Mouse (Mus musculus) right cerebral cortex, postnatal 14 days (tissue): ENCODE results near the gene Vwf.

ENCODE experiments used
- DNase-seq: peaks from one replicate; pipeline ENCODE4 v3.0.0; 2022

Vwf gene

DNA sequence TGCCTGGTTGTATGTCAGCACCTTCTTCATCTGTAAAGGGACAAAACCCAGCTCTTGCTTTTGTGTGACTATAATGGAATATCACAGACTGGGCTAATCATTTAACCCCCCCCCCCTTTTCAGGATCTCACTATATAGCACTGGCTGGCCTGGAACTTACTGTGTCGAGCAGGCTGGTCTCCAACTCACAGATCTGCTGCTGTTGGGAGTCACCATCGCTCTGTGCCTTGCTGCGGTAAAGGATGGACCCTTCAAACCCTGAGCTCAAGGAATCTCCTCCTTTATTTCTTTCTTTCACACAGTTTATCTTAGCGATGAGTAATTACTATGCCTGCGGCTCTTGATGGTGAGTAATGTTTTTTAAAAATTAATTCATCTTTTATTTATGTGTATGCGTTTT lies at the start of gene Vwf:
TSS of gene Vwf (plus strand) at position 301 of the 400 bp plus-strand sequence.
- DNase-seq: no peak

DNA sequence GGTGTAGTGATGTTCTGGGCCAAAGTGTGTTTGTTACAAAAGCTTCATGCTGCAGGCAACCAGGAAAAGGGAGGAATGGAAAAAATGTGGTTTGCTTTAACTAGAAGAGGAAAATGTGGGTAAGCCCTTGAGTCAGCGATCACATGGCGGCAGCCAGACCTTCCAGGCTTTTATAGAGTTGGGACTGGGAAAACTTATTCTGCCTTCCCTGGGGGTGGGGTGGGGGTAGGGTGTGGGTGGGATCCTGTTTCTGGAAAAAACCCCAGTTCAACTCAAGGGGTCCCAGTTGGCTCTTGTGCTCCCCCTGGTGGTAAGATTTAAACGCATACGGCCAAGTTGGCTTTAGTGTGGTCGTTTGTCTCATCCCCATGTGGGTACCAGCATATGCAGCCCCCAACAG lies 48.5 kb upstream of the Vwf start:
- no peak for DNase-seq

DNA sequence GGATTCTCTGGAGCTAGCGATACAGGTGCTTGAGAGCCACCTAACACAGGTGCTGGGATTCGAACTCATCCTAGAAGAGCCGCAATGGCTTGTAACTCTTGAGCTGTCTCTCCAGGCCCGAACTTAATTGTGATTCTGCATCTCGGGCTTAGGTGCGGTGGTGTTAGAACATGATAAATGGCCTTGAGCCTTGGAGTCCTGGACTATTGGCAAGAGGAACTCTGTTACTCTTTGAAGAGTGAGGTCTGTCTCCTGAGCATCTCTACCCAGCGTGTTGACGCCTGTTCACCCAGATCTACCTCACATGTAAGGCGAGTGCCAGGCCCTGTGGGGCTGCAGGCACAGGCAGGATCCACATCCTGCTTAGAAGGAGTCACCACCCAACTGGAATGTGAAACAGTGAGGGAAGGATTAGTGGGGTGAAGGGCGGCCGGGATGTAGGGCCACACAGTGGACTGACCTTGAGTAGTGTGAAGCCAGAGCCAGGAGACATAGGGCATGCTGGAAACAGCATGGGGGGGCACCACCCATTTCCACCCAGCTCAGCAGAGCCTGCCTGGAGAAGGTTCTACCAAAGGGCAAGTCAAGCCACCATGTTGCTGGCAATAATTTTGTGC lies 43.3 kb upstream of the Vwf start:
- DNase-seq: no peak

DNA sequence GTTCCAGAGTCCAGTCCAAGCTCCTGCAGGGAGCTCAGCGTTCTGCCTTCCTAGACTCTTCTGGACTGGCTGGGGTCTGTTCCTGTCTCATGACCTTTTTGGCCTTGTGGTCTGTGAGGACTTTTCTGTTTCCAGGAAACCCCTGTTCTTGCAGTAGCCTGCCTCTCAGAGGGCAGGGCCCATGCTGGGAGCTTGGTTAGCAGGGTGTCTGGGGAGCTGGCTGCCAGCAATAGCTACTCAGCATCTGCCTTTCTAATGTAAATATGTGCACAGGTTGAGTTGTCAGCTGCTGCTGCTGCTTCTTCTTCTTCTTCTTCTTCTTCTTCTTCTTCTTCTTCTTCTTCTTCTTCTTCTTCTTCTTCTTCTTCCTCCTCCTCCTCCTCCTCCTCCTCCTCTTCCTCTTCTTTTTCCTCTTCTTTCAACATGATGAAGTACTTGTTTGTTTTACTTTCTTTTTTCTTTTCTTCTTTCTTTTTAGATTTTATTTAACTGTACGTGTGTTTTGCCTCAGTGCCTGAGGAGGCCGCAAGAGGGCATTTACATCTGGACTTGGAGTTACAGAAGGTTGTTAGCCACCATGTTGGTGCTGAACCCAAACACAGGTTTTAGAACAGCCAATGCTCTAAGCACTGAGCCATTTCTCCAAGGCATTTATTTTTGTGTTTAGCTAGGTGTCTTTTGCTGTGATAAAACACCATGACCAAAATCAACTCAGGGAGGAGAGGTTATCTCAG lies 41.8 kb upstream of the Vwf start:
- DNase-seq: no peak

DNA sequence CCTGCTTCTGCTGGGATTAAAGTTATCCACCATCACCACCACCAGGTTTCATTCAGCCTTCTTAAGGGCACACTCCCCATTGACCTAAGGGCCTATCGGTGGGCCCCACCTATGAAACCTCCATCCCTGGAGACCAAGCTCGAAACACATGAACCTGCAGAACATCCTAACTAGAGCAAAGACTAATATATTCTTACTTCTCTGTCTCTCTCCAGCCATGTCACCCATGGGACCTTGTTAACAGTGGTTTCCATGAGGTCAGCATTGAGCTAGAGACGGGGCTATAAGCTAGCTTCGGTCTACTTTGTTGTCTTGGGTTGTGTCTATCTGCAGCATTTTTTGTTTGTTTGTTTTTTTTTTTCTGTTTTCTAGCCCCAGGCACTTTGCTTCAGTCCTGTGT lies 40.1 kb upstream of the Vwf start:
- DNase-seq: no peak

DNA sequence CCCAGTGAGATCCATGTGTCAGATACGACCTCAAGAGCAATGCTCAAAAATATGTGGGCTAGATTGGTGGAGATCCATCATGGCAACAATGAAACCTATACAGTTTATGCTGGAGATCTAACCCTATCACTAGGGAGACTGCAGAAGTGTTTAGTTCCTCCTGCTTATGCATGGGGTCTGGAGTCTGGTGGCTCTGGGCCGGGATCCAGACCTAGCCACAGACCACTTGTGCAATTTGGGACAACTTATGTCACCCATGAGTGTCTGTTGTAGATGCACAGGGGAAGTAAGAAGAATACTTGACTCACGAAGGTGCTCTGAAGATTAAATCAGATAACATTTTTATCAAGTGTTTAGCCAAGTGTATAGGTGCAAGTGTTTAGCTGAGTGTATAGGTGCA lies 36.8 kb upstream of the Vwf start:
- no peak for DNase-seq

DNA sequence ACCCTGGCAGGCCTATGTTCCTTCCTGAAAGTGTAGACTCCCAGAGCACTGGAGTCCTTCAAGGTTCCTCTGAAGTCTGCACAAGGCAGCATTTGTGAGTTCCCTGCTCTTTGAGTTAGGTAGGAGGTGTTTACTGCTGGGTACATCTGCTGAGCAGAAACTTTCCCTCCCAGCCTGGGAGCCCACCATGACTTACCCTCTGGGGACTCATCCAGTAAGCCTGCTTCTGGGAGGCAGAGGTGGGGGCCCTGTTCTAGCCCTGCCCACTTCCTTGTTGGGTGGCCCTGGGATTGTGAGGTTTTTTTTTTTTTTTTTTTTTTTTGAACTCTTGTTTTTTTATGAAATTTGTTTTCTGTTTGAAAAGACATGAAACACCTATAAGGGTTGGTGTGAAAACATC lies 35.9 kb upstream of the Vwf start:
- no peak for DNase-seq

DNA sequence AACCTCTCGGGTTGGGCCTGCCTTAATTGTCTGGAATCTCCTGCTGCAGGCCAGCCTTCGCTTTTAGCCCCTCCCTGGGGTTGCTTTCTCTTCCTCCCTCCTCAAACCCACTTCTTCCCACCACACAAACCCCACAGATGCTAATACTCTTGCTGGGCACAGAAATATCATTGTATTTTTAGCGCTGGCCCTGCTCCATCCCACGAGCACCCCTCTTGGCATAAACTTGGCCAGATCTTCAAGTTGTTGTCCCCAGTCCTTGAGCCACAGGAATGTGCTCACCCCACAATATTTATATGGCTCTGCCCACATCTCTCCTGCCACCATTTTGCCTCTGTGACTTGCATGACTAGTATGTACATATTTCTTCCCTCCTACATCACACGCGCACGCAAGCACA lies 35.4 kb upstream of the Vwf start:
- DNase-seq: no peak

DNA sequence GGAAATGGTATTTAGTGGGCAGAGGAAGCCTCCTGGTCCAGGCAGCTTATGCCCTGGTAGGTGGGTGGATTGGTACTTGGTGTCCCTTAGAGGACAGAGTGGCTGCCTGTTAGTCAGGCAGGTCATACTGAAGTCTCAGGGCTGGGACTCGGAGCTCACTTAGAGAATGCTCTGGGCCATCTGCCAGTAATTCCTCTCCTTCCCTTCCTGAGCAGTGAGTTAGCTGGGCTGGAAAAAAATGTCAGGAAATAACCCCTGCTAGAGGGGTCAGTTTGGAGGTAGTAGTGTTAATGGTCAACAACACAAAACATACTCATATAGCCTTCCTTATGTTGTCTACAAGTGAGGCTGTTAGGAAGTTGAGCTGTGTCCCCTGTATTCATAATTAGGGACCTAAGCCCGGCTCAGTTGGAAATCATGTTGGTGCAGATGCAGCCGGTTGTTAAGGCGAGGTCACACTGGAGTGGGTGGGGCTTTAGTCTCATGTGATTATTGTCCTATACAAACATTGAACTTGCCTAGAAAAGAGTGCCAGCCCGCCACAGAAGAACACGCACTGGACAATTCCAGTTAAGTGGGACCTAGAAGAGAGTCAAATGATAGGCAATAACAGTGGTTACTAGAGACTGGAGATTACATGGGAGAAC lies 33.5 kb upstream of the Vwf start:
- no peak for DNase-seq

DNA sequence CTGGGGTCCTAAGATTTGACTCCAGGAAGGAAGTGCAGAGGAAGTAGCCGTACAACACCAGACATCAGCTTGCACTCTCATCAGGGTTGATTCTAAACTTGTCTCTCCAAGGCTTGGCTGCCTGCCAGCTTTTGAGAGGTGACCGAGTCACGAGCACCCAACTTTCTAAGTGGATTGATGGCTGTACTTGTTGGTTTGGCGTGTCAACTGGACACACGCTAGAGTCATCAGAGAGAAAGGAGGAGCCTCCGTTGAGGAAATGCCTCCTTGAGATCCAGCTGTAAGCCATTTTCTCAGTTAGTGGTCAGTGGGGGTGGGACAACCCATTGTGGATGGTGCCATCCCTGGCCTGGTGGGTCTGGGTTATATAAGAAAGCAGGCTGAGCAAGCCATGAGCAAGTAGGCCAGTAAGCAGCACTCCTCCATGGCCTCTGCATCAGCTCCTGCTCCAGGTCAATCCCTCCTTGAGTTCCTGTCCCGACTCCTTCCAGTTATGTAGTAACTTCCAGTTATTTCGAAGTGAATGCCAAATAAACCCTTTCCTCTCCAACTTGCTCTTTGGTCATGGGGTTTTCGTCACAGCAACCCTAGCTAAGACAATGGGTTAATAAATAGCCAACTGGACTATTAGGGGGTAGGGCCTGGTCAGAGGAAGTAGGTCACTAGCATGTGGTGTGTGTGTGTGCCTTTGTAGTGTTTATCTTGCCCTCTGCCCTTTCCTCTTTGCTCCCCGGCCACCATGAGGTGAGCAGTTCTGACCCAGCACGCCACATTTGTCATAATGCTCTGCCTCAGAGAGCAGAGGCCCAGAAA lies 30.9 kb upstream of the Vwf start:
- DNase-seq: peak; percentile 40

DNA sequence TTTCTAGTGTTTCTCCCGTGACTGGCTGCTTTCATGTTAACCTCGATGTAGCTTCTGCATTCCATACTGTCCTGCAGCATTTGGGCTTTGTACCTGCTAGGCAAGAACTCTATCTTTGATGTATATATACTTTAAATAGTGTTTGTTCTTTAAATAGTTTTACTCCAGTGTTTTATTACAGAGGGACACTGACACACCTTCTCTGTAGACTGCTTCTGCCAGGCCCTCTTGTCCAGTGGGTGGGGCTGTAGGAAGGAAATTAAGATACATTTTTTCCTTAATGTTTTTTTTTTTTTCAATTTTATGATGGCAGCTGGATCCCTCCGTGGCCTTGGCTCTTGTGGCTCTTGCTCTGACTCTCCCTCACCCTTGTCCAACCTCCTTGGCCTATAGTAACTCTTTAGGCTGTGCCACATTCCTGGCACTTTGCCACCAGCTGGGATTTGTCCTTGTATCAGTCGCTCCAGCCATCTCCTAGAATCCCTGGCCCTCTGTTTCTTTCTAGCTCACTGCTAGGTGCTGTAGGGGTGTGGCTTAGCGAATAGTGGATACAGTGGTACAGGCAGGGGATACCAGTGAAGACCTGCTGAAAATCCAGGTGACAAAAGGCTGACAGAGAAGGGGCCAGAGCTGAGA lies 24.9 kb upstream of the Vwf start:
- no peak for DNase-seq

DNA sequence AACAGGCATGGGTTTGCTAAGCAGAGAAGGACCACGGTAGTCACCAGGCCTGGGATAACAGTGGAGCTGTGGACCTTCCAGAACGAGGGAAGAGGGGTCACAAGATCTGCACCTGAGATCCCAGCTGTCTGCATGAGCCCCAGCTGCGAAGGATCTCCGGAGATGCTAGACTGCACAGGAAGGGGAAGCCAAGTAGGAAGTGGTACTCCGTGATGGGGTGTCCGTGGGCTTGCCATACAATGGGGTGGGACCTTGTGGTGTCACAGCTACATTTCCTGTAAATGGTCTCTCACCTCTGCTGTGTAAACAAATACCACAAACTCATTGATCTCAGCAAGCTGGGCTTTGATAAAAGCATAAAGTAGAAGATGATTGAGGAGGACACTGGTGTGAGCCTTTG lies 22.5 kb upstream of the Vwf start:
- DNase-seq: no peak

DNA sequence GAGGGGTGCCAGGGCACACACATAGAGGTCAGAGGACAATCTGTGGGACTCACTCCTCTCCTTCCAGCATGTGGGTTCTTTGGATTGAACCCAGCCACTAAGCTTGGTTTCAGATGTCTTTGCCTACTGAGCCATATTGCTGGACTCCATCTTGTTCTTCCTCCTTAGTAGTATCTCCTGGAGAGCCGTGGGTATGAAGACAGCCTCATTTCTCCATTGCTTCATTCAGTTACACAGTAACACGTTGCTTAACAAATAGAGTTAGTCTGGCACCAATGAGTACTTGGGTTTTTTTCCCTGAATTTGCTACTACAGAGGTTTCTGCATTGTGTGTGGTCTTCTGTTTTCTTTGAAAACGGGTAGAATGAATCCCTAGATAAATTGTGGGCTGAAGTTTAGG lies 20.5 kb upstream of the Vwf start:
- no peak for DNase-seq

DNA sequence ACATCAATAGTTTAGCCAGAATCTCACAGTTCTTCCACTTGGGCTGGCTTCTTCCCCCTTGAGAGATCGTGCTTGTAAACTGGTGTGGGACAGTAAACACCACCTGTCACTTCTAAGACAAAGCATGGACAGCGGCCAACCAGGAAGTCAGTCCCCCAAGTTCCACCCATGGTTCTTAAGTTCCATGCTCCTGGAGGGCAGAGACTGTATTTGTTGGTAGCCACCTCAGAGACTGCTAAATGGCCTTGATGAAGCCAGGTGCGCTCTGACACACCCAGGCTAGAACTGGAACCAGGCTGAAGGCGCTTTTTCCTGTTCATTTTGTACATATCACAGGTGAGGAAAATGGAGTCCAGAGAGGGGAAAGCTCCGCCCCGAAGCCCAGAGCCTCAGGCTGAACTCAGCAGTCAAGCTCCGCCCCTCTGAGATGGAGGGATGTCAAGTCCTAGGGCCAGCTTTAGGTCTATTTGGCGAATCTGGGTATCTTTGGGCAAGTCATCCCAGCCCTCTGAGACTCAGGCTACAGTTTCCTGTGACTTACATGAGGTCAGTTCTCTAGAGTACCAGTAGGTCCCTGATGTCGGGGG lies 17.9 kb upstream of the Vwf start:
- DNase-seq: no peak

DNA sequence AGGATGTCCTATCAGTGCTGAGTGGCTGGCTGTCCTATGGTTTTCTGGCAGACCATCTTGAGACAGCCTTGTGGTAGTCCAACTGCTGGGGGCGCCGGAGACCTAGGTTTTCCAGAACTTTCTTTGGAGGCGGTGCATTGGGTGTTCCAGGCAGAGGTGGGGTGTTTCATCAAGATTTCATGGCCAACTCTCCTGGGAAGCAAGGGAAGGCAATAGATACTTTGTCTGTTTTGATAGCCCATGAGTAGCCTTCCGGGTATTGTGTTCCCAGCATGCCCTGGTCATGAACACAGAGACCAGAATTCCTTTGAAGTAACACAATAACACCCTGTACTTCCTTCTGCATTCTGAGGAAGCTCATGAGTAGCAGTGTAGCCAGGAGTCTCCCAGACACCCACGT lies 17.1 kb upstream of the Vwf start:
- no peak for DNase-seq

DNA sequence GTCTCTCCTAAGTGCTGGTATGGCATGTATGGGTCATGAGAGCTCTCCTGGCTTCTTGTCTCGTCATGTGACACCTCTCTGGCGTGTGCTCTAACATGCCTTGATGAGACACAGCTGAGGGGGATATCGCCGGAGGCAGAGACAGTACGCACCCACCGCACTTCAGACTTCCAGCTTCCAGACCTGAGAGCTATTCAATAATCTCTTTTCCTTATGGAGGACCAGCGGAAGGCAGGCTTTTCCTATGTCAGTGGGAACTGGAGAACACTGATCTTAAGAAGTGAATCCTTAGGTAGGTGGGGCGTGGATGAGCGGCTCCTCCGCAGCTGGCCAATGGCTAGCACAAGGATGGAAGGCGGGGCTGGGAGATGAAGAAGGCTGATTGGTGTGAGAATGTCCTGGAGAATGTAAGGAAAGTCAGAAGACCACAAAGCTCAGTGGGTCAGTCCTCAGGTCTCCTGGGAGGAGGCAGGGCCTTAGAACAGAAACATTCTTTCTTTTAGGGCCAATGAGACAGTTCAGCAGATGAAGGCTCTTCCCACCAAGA lies 13.4 kb upstream of the Vwf start:
- DNase-seq: no peak

DNA sequence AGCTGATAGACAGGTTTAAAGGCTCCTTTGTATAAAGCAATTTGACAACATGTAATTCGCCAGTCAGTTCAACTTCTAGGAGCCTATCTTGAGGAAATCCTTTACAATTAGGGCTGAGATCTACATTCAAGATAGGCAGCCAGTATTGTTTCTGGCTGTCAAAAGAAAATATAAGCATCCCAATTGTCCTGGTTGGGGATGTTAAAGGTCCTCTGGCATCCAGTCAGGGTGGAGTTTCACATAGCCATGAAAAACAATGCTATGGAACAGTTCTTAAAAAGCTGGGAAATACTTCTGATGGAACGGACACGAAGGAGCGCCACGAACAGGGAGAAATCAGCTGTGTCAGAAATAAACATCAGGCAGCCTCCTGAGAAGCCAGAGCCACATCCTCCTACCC lies 11.6 kb upstream of the Vwf start:
- DNase-seq: no peak

DNA sequence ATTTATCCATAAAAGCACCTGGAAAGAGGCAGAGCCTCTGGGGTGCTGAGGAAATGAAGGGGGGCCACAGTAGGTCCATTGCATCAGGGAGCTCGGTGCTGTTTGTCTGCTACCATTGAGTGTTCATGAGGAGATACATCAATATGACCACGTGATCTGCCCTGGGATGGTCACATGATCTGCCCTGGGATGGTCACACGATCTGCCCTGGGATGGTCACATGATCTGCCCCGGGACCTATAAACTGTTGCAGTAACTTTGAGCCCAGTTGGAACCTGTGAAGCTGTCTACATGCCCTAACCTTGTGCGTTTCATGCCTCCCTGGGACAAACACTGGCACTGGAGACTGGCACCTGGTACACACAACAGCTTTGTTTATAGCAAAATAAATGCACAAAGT lies 8.1 kb upstream of the Vwf start:
- DNase-seq: no peak

DNA sequence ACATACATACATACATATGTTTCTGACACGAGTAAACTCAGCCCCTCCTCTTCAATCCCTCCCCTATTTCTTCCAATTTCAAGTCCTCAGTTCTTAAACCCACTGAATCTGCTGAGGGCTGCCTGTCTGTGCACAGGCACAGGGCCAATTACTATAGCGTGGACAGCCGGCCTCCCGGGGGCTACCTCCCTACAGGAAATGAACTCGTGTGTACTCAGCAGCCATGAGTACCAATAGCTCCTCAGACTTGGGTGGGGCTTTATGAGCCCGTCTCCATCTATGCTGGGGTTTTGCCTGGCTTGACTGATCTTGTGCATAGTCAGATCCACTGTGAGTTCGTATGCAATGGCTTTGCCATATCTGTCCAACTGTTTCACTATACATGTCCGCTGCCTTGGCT lies 7.2 kb upstream of the Vwf start:
- no peak for DNase-seq

DNA sequence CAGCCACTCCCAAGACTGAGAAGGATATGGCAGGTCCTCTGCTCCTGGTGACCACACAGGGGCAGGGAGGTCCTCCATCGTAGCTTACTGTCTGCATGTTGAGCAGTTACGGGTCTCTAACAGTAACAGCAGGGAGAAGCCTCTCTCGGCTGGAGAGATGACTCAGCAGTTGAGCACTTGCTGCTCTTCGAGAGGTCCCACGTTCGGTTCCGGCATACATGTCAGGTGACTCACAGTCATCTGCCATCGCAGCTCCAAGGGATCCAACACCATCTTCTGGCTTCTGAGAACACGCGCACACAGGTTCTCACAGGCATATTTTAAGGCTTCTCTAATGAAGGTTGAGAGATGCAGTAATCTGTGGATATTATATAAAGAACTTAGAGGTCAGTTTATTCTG lies 6.4 kb upstream of the Vwf start:
- no peak for DNase-seq

DNA sequence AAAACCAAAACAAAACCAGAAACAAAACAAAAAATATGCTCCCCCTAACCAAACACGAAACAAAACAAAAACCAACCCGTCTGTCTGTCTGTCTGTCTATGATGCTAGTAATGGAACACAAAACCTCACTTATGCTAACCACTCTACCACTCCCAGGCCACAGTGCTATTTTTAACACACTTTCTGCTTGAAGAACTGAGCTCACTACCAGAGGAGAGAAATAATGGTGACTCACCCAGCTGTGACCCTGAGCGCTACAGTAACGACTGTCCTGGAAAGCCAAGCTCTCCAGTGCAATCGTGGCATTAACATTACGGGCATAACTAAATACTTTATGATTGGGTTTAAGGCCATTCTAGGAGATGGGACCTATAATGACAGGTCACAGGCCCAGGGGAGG lies 5.7 kb upstream of the Vwf start:
- no peak for DNase-seq

DNA sequence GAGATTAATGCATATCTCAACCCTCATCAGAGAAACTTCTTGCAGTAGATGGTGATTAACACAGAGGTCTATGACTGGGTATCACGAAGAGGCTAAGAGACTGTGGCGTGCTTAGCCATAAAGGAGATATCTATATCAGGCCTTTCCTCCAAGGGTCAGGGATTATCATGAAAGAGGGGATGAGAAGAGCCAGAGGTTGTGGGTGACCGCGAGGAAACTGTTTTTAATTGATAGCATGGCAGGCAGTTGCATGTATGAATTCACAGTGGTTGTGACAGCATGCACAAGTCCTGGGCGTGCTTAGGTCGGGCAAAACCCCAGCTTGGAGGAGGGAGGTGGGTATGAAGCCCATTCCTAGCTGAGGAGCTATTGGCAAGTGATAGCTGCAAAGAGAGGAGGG lies 5.3 kb upstream of the Vwf start:
- DNase-seq: no peak

DNA sequence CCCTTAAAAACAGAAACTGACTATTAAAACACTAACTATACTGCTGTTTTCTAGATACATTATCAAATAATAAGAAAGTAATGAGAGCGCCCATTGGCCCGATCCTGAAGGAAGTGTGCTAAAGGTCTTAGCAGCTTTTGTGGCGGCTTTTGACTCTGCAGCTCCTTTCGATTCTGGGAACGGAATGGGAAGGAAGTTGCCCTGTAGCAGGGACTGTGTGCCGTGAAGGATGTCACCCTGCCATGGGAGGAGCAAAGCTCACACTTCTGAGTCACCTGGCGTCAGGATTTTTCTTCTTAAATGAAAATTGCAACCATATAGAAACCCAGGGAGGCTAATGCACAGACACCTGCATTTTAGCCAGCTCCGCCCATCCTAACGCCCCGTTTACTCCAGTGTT lies 1.8 kb downstream of the Vwf start:
- no peak for DNase-seq
